Mouse (Mus musculus) G1E (cell line): Measurements from ENCODE around the gene Kdm2b. TPM values are rescaled to one million over a fixed set of nuclear protein-coding genes. Genes with fewer than 3 reads are reported as not detected.

Source experiments
- ATAC-seq: 2 replicates; pipeline ENCODE4 v1.8.0; 2016; ENCODE audit warnings: mild to moderate bottlenecking; ENCODE audit not compliant: insufficient number of reproducible peaks, poor library complexity, low FRiP score, severe bottlenecking; ENCODE audit errors: extremely low read depth
- DNase-seq: peaks from one replicate; pipeline ENCODE4 v3.0.0; 2012; ENCODE audit warnings: low spot score
- H3K27me3 ChIP-seq: 2 replicates; pipeline ENCODE4 v1.6.1; 2012; ENCODE audit warnings: mild to moderate bottlenecking, low read length, inconsistent platforms; ENCODE audit not compliant: insufficient read depth
- H3K36me3 ChIP-seq: replicated peaks from 2 replicates; pipeline ENCODE3; 2012; ENCODE audit warnings: mild to moderate bottlenecking, inconsistent platforms
- H3K4me1 ChIP-seq: 2 replicates; pipeline ENCODE4 v1.6.1; 2012; ENCODE audit warnings: low read depth, low read length, inconsistent platforms, mixed read lengths; ENCODE audit not compliant: insufficient read depth
- H3K4me3 ChIP-seq: 2 replicates; pipeline ENCODE4 v1.5.1; 2012; ENCODE audit warnings: low read depth, mild to moderate bottlenecking, inconsistent platforms, low read length, moderate library complexity, mixed read lengths
- H3K9me3 ChIP-seq: replicated peaks from 2 replicates; pipeline ENCODE4 v1.6.1; 2012; ENCODE audit warnings: inconsistent platforms
- CTCF ChIP-seq: IDR thresholded peaks from 2 replicates; pipeline ENCODE4 v1.5.1; 2012; ENCODE audit warnings: low read depth, low read length, inconsistent platforms, mixed read lengths
- GATA1 ChIP-seq: IDR thresholded peaks from 2 replicates; pipeline ENCODE4 v1.6.1; 2012; ENCODE audit warnings: borderline replicate concordance, low read length, inconsistent platforms, mixed read lengths
- GATA2 ChIP-seq: IDR thresholded peaks from 2 replicates; pipeline ENCODE4 v1.6.1; 2012; ENCODE audit warnings: low read depth, low read length, inconsistent platforms, borderline replicate concordance
- POLR2AphosphoS5 ChIP-seq: IDR thresholded peaks from 2 replicates; pipeline ENCODE4 v1.6.1; 2012; ENCODE audit warnings: low read depth, low read length, inconsistent platforms; ENCODE audit not compliant: insufficient replicate concordance
- TAL1 ChIP-seq: conservative IDR thresholded peaks from 2 replicates; pipeline ENCODE4 v1.6.1; 2012; ENCODE audit warnings: low read depth, low read length, inconsistent platforms, mixed read lengths
- polyA plus RNA-seq: library from polyadenylated mRNA; stranded (reverse); fragments of >175 nt; gene quantifications from 2 replicates; pipeline ENCODE4 v1.2.3, GENCODE M21; 2012
- total RNA-seq, 2 experiments: library from RNA; stranded (forward) in 1 of 2; stranded (reverse) in 1 of 2; fragments of 200-1000 nt in 1 of 2; fragments of >200 nt in 1 of 2; fragmentation: Nextera tagmentation in 1 of 2; gene quantifications; 2 replicates each; pipeline ENCODE4 v1.2.3; 2014 to 2017

Gene Kdm2b
- total and polyA plus RNA-seq, 3 experiments, result 17.5 to 38.4 (median 27.0) TPM

DNA sequence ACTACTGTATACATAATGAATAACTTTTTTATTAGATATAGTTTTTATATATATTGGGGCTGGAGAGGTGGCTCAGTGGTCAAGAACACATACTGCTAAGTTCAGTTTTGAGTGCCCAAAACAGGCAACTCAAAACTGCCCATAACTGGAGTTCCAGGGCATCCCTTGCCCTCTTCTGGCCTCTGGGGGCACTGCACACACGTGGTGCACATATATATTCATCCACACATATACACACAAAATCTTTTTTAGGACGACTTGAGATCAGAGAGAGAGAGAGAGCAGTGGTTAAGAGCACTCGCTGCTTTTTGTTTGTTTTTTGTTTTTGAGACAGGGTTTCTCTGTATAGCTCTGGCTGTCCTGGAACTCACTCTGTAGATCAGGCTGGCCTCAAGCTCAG is 41.7 kb upstream of the Kdm2b start:
- no peaks in the 10 kb centered on the region for H3K9me3 ChIP-seq
- H3K4me3 ChIP-seq, result no peak overlapping the region
- ATAC-seq, result no peak
- no peaks in the 10 kb centered on the region for H3K27me3 ChIP-seq
- DNase-seq, result no peak
- TF ChIP-seq POLR2AphosphoS5 (no peak), CTCF (no peak), GATA2 (no peak), TAL1 (no peak)
- H3K4me1 ChIP-seq, result peaks cover 18% of the 10 kb centered on the region
- peaks cover 36% of the 10 kb centered on the region for H3K36me3 ChIP-seq

DNA sequence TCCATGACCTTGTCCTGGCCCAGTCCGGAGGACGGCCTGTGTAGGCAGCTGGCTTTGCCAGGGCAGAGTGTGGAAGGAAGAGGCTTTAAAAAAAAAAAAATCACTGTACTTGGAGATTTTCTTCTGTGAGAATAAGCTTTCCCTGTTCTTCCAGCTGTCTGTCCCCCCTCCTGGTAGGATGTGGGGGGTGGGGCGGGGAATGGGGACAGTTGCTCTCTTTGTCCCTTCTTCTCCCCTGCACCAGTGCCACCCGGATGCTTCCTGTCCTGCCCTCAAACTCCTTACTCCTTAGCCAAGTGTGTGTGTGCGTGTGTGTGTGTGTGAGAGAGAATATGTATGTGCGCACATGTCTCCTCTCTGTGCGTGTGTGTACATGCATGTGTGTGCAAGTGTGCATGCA is 40.1 kb upstream of the Kdm2b start:
- no peak for TF ChIP-seq TAL1
- TF ChIP-seq CTCF, result no peak
- TF ChIP-seq POLR2AphosphoS5, result no peak
- no peak for TF ChIP-seq GATA2
- TF ChIP-seq GATA1, result no peak
- ATAC-seq, result no peak
- H3K4me1 ChIP-seq, result peaks cover 30% of the 10 kb centered on the region

GRCm38 (mm10) chr5:123027436-123027835 is 37.8 kb upstream of the Kdm2b start:
- H3K36me3 ChIP-seq, result peaks cover 44% of the 10 kb centered on the region
- no peaks in the 10 kb centered on the region for H3K9me3 ChIP-seq
- no peaks in the 10 kb centered on the region for H3K27me3 ChIP-seq
- ATAC-seq (no peak), DNase-seq (peak; percentile 62)
- no peak for TF ChIP-seq GATA2
- TF ChIP-seq POLR2AphosphoS5, result no peak
- TF ChIP-seq CTCF, result no peak
- TF ChIP-seq TAL1, result no peak
- no peak for TF ChIP-seq GATA1
- peaks cover 28% of the 10 kb centered on the region for H3K4me1 ChIP-seq
- no peak overlapping the region for H3K4me3 ChIP-seq

More for the DNA sequence above, 40.1 kb upstream of the Kdm2b start:
- H3K27me3 ChIP-seq, result no peaks in the 10 kb centered on the region
- H3K4me3 ChIP-seq, result no peak overlapping the region
- H3K36me3 ChIP-seq, result peaks cover 43% of the 10 kb centered on the region
- no peaks in the 10 kb centered on the region for H3K9me3 ChIP-seq
- no peak for DNase-seq

DNA sequence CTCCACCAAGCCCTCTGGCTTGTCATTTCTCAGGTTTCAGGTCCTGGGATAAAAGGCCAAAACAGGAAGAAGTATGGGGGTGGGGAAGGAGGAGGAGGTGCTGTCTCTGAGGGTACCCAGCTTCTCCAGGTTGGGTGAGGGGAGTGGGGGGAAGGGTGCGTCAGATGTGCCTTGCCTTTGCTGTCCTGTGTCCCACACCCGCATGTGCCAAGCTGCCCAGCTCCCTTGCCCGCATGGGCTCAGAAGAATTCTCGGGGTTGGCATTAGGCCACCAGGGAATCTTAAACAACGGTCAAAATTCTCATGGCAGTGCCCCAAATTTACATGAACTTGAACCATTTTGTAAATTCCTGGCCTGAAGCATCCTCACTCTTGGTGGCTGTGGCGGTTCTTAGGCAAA is 36.8 kb upstream of the Kdm2b start:
- DNase-seq, result no peak
- no peaks in the 10 kb centered on the region for H3K9me3 ChIP-seq
- peaks cover 39% of the 10 kb centered on the region for H3K36me3 ChIP-seq
- no peaks in the 10 kb centered on the region for H3K27me3 ChIP-seq
- H3K4me1 ChIP-seq, result peaks cover 28% of the 10 kb centered on the region
- H3K4me3 ChIP-seq, result no peak overlapping the region
- no peak for ATAC-seq
- TF ChIP-seq TAL1, result no peak
- TF ChIP-seq CTCF, result no peak
- TF ChIP-seq POLR2AphosphoS5, result no peak
- no peak for TF ChIP-seq GATA2
- TF ChIP-seq GATA1, result no peak

- ATAC-seq, result no peak
- TF ChIP-seq CTCF (no peak), TAL1 (no peak), GATA2 (no peak), POLR2AphosphoS5 (no peak), GATA1 (no peak)
- no peaks in the 10 kb centered on the region for H3K9me3 ChIP-seq
- peak overlapping the region; percentile 37; the same call in 1 of the 2 replicates for H3K4me3 ChIP-seq
- peak; percentile 66 for DNase-seq
- peaks cover 33% of the 10 kb centered on the region for H3K36me3 ChIP-seq
- H3K4me1 ChIP-seq, result peaks cover 30% of the 10 kb centered on the region
- H3K27me3 ChIP-seq, result no peaks in the 10 kb centered on the region
Observed at GRCm38 (mm10) chr5:123024965-123025573, 35.4 kb upstream of the Kdm2b start.

GRCm38 (mm10) chr5:123024312-123024711 is 34.7 kb upstream of the Kdm2b start:
- DNase-seq (no peak), ATAC-seq (no peak)
- no peaks in the 10 kb centered on the region for H3K9me3 ChIP-seq
- no peak overlapping the region for H3K4me3 ChIP-seq
- H3K4me1 ChIP-seq, result peaks cover 30% of the 10 kb centered on the region
- peaks cover 30% of the 10 kb centered on the region for H3K36me3 ChIP-seq
- TF ChIP-seq CTCF (no peak), GATA1 (no peak), POLR2AphosphoS5 (no peak), TAL1 (no peak), GATA2 (no peak)
- H3K27me3 ChIP-seq, result no peaks in the 10 kb centered on the region
